Mouse (Mus musculus) retina, postnatal 1 day (tissue): Measurements from ENCODE around the gene Kcnip1.

Experiments
- DNase-seq: peaks from one replicate; pipeline ENCODE4 v3.0.0-alpha.2; 2012

Gene Kcnip1

GRCm38 (mm10) chr11:33821331-33821730, 171.6 kb downstream of the Kcnip1 start:
- DNase-seq = no peak

GRCm38 (mm10) chr11:33820876-33821275, 172.1 kb downstream of the Kcnip1 start:
- no peak for DNase-seq

- peak; percentile 31 for DNase-seq
Observed at GRCm38 (mm10) chr11:33818861-33819503, 174.0 kb downstream of the Kcnip1 start.

DNA sequence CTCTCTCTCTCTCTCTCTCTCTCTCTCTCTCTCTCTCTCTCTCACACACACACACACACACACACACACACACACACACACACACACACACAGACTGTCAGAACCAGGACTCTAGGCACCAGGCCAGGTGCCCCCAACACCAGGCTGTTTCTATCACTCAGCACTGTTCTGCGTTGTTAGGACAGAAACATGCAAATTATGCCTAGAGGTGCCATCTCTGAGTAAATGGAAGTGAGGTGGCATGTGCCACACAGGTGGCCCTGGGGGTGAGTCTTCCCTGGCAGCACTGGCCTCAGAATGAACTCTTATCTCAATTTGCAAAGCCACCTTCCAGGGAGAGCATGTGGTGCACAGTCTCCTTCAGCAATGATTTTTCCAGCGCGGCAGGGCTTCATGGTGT, 176.9 kb downstream of the Kcnip1 start:
- DNase-seq = no peak

DNA sequence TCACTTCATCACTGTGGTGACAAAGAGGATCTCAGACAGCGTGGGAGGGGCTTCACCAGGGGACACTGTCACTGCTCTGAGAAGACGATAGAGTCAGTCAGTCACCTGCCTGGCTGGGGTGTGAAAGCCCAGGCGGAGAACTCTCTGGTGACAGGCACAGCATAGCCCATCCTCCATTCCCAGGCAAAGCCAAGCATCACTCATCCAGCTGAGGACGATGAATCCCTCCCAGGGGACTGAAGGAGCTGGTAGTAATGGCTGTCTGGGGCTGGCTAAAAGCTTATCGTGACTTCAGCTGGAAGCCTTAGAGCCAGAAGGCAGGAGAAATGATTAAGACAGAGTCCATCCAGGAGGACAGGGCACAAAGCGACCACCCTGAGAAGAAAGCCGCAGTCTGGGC, 182.8 kb downstream of the Kcnip1 start:
- DNase-seq = no peak

DNA sequence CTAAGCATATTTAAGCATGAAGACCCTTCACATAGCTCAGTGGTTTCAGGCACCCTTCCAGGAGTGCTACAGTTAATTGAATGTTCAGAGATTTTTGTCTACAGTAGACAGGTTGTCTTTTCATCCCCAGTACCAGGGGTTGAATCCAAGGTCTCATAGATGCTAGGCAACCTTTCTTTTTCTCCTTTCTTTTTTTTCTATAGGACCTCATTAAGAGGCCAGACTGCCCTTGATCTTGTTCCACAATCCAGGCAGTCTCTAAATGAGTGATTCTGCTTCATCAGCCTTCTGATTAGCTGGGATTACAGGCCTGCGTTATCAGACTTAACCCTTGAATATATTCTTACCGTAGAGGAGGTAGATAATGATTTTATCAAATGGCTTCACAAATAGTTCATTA, 189.9 kb downstream of the Kcnip1 start:
- DNase-seq = no peak

DNA sequence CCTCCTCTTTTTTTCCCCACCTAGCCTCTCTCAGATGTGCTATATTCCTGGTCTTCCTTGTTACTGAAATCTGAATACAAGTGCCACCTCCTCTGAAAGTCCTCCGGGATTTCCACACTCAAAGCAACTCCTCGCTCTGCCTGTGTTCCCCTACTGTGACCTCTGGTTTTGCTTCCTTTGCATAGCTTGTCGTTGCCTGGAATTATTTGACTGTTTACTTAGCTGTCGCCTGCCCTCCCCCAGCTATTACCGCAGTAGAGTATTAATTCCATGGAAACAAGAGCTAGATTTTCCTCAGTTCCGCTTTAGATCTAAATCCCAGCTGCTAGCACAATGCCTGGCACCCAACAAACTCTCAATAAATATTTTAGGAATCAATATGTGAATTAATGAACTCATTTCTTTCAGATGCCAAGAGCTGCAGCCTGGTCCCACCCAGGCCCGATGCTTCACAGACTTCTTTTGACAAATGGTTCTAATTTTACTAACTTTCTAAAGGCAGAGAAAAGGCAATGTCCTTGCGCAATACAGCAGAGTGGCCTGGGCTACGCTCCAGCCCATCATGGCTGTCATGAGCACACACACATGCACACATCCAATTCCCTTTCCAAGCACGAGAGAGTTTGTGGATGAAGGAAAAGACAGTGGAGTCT, 192.4 kb downstream of the Kcnip1 start:
- DNase-seq = no peak

GRCm38 (mm10) chr11:33799933-33800332, 193.0 kb downstream of the Kcnip1 start:
- no peak for DNase-seq

GRCm38 (mm10) chr11:33798094-33798648, 194.8 kb downstream of the Kcnip1 start:
- DNase-seq = no peak

DNA sequence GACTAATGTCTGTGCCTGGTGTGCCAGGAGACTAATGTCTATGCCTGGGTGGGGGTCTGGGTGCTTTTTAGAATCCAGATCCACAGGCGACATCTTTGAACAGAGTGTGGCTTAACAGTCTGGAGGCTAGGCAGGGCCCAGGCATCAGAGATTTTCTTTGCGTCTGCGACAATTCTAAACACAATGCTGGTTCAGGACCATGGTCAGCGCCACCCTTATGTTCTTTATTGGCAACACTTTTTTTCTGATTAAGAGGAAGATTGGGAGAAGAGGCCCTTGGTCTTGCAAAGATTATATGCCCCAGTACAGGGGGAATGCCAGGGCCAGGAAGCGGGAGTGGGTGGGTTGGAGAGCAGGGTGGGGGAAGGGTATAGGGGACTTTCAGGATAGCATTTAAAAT, 205.6 kb downstream of the Kcnip1 start:
- DNase-seq = peak; percentile 62

DNA sequence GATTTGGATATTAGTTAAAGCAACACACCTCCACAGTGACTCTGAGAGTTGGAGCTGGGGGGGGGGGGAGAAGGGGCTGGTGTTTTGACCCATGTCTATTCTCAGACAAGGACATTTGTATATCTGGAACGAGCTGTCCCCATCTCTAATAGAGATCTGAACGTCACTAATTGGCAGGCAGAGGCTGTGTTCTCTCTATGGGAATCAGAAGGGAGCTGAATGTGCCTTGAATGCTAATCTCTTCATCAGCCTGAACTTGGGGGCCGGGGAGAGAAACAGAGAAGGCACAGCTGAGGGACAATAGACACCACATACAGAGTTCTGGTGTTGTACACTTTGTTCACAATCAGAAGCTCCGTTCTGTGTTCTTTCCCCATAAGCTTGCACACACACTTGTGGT, 206.4 kb downstream of the Kcnip1 start:
- DNase-seq = no peak

GRCm38 (mm10) chr11:33781561-33781971, 211.4 kb downstream of the Kcnip1 start:
- no peak for DNase-seq

- no peak for DNase-seq
Observed at GRCm38 (mm10) chr11:33780263-33780662, 212.7 kb downstream of the Kcnip1 start.

- no peak for DNase-seq
Observed at GRCm38 (mm10) chr11:33772615-33773141, 220.3 kb downstream of the Kcnip1 start.

DNA sequence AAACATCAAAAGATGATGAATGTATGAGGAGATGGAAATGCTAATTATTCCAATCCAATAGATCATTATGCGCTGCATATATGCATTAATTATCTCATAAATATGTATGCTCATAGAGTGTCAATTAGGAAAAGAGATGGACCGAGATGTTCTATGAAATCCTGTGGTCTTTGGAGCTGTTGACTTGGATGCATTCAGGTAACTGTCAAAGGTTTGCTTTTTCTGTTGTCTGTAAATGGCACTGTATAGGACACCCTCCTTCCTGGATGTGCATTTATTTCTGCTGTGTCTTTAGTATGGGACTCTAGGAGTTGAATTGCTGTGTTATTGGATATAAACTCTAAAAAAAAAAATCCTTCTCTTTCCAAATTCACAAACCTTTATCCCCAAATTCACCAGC, 220.9 kb downstream of the Kcnip1 start:
- no peak for DNase-seq

DNA sequence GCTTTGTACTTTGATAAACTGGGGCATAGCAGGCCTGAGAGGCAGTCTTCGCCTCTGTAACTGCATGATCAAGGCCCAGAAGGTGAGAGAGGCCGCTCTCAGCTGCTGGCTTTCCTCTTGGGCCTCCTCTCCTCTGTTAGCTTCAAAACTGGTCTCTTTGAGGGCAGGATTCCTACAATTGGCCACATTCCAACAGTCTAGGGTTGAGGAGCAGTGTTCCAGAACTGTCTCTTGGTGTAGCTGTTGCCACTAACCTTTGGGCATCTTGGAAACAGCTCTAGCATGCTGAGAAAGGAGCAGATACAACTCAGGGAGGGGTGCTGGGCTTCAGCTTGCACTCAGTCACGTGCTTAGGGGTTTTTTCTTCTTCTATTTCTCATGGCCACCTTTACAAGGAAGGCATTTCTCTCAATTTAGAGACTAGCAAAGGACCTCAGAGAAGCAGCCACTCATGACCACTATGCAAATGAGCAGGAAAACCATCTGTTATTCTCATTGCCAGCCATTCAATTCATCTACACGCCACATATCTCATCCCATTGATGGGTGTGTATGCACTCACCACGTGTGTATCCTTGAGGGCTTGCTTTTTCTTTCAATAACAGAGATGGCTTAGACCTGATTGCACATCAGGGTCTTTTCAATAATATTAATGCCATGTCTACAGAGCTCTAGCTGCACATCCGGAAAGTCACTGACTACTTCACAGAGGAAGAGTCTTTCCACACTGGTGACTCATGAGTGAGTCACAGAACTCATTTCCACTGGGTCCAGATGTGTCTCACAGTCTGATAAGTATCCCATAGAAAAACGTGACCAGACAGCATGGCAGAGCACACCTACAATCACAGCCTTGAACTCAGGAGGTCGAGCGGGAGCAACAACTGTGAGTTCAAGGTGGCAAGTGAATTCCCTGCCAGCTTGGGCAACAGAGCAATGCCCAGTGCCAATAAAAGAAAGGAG, 225.7 kb downstream of the Kcnip1 start:
- peak; percentile 50 for DNase-seq

GRCm38 (mm10) chr11:33761201-33761755, 231.7 kb downstream of the Kcnip1 start:
- peak; percentile 55 for DNase-seq

- peak; percentile 14 for DNase-seq
Observed at GRCm38 (mm10) chr11:33756624-33757023, 236.3 kb downstream of the Kcnip1 start.

DNA sequence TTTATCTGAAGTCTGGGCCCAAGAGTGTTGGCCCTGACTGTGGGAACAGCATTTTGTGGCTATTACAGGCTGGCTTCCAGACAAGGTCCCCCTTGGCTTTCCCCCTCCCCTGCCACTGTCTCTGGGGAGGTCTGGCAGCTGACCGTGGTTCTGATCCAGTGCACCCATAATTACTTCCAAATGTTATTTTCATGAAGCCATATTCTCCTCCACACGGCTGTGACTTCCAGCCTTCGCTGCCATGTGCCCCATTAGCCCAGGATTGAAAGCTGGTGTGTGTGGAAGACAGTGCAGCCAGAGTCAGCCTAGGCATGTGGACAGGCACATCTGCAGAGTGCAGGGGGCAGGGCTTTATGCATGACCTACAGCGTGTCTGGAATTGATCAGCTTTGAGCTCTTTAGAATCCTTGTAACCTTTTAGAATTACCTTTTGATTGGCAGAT, 240.5 kb downstream of the Kcnip1 start:
- DNase-seq = no peak

DNA sequence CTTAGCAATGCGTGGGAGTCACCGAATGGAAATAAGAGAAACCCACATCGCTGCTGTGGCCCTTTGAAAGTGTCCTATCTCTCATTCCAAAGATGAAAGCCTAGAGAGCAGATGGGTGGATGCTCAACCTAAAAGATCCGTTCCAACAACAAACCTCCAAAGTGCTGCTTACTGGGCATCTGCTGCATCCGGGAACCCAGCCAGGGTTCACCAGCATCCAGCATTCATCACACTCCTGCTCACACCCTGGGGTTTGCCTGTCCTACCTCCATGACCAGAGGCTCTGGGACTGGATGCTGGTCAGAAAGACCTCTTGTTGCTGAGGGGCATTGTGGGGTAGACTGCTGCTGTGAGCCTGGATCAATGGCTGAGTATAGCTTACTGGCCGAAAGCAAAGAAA, 241.4 kb downstream of the Kcnip1 start:
- DNase-seq = no peak

DNA sequence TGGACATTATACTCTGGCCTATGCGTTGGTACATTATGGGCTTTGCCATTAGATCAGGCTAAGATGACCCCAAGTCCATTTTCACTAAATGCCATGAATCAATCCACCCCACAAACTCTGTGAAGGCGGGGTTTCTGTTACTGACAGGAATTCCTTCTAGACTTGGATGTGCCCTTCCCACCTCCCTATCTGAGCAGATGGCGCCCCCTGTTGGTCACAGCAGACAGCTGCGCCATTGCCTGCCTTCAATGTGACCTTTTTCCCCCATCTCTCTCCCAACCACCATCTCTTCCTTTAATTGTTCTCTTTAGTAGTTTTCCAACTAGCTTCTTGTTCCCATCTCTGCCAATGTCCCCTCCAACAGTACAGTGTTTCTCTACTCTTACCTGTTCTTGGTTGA, 243.0 kb downstream of the Kcnip1 start:
- no peak for DNase-seq

- DNase-seq = no peak
Observed at GRCm38 (mm10) chr11:33749408-33749807, 243.5 kb downstream of the Kcnip1 start.

DNA sequence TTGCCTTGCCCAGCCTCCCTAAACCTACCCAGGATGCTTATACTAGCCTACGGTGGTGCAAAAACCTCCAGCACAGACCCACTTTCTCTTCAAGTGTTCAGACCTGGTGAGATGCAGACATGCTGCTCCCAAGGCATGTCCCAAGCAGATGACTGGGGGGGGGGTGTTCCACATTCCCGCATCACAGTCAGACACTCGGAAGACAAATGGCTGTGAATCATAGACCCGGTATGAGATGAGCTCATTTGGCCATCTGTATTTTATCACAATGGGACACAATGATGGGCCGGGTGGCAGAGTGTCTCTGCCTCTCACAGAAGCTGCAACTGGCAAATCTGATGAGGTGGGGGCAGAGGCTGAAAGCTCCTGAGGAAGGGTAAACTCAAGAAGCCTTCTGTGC, 244.2 kb downstream of the Kcnip1 start:
- DNase-seq = no peak
